Mouse (Mus musculus): ENCODE measurements around the gene Kansl1. TPM values are rescaled to one million over a fixed set of nuclear protein-coding genes. Genes with fewer than 3 reads are reported as not detected.
"Not testable (repeated sequence)": the region's sequence is repeated elsewhere in the genome, so short reads cannot be mapped to it uniquely, and the experiment has no call there.

Gene Kansl1
- polyA plus RNA-seq, 1 experiment from 2014 or later = 36.4 TPM

DNA sequence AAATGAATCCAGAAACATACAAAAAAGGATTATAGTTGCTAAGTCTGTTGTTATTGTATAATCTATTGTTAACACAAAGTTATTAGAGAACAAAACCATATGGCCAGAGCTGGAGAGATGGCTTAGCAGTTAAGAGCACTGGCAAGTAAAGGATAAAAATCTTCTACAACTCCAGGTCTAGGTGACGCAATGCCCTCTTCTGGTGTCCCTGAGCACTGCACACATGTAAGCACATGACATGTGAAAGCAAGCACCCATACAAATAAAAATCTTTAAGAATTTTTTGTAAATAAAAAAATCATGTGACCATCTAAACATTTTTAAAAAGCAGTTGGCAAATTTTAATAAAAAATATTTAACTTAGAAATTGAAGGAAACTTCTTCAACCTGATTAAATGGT is 17.4 kb downstream of the Kansl1 start:
- Histone ChIP-seq H3K27me3 (no peaks in the 10 kb centered on the region), H3K27ac (no peak overlapping the region), H3K4me2 (replicated peaks) (no peak overlapping the region), H3K36me3 (no peaks in the 10 kb centered on the region), H3K4me1 (no peaks in the 10 kb centered on the region), H3K9ac (no peak overlapping the region), H3K9me3 (replicated peaks) (no peaks in the 10 kb centered on the region), H3K4me3 (no peak overlapping the region)
- WGBS = 98% methylated on average over 1 of the region's 1 CpGs
- ATAC-seq (ENCODE audit: low FRiP score) = no peak

DNA sequence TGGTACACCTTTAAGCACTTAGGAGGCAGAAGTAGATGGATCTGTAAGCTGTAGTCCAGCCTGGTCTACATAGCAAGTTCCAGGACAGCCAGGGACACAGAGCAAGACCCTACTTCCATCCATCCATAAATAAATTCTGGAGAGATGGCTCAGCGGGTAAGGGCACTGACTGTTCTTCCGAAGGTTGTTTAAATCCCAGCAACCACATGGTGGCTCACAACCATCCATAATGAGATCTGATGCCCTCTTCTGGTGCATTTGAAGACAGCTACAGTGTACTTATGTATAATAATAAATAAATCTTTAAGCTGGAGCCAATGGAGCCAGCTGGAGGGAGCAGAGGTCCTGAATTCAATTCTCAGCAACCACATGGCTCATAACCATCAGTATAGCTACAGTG is 20.2 kb downstream of the Kansl1 start:
- ATAC-seq (ENCODE audit: low FRiP score); H3K4me1 ChIP-seq: not testable (repeated sequence)

DNA sequence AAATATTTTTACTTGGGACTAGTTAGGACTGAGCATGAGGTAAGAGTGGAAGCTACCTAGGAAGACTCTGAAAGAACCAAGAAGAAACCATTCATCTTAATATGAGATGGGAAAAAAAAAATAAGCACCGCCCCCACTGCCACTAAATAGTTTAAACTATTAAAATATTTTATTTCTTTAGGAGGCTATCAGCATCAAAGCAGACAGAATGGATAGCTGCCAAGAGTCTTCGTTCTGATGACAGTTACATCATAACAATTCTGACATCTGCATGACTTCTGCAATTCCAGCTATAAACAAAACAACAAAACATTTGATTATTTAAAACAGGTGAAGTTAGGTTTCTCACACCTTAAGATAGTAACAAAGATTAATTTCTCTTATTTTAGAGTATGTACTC is 23.1 kb downstream of the Kansl1 start:
- WGBS = 96% methylated on average over 2 of the region's 2 CpGs
- Histone ChIP-seq H3K36me3 (no peaks in the 10 kb centered on the region), H3K27ac (no peak overlapping the region), H3K9ac (no peak overlapping the region), H3K9me3 (replicated peaks) (no peaks in the 10 kb centered on the region), H3K27me3 (no peaks in the 10 kb centered on the region), H3K4me1 (peaks cover 4% of the 10 kb centered on the region; the same call in 1 of the 2 replicates), H3K4me2 (replicated peaks) (no peak overlapping the region), H3K4me3 (no peak overlapping the region)
- ATAC-seq (ENCODE audit: low FRiP score) = no peak

More for the DNA sequence above, 20.2 kb downstream of the Kansl1 start:
- H3K4me3 ChIP-seq; H3K9me3 ChIP-seq (replicated peaks); H3K27ac ChIP-seq; H3K27me3 ChIP-seq; H3K4me2 ChIP-seq (replicated peaks); H3K36me3 ChIP-seq; H3K9ac ChIP-seq: not testable (repeated sequence)
- WGBS = 60% methylated on average over 2 of the region's 2 CpGs

DNA sequence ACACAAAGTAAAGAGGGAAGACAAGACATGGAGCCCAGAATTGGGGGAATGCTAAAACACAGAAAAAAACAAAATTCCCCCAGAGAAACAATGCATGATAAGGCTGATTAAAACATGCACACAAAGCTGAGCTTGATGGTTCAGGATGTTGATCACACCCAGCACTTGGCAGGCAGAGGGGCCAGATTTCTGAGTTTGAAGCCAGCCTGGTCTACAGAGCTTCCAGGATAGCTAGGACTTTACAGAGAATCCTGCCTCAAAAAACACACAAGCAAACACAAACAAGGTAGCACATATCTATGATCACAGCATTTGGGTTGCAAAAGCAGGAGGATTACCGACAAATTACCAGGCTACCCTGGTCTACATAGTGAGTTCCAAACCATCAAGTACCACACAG is 23.6 kb downstream of the Kansl1 start:
- 94% methylated on average over 1 of the region's 1 CpGs for WGBS
- H3K4me3 ChIP-seq = no peak overlapping the region
- H3K9me3 ChIP-seq (replicated peaks) = no peaks in the 10 kb centered on the region
- no peak overlapping the region for H3K27ac ChIP-seq
- no peak overlapping the region for H3K9ac ChIP-seq
- no peaks in the 10 kb centered on the region for H3K36me3 ChIP-seq
- peaks cover 4% of the 10 kb centered on the region; the same call in 1 of the 2 replicates for H3K4me1 ChIP-seq
- no peaks in the 10 kb centered on the region for H3K27me3 ChIP-seq
- H3K4me2 ChIP-seq (replicated peaks) = no peak overlapping the region
- no peak for ATAC-seq (ENCODE audit: low FRiP score)

DNA sequence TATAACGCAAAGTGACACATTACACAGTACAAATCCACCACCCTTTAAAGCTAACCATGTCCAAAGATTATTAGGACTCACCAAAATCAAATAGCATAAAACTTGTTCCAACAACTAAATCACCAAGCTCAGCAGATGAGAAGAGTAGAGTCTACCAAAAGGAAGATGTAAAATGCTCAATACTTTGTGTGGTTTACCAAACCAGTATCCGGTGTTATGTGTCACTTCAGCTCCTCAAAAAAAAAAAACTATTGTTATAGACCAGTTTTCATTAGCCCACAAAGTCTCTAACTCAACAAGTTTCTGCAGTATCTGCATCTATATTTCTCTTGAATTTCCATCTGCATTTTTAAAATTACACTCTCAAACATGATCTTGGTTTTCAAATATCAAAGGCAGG is 25.3 kb downstream of the Kansl1 start:
- WGBS = 56% methylated on average over 2 of the region's 2 CpGs
- Histone ChIP-seq H3K4me1 (peaks cover 12% of the 10 kb centered on the region), H3K4me2 (replicated peaks) (peak overlapping the region; percentile 54), H3K27ac (peak overlapping the region; percentile 100; the same call in 1 of the 2 replicates), H3K27me3 (no peaks in the 10 kb centered on the region), H3K9me3 (replicated peaks) (no peaks in the 10 kb centered on the region), H3K4me3 (peak overlapping the region; percentile 81), H3K9ac (0 out of 2 replicates have a peak overlapping the region, but pooled peaks have one; percentile 96), H3K36me3 (no peaks in the 10 kb centered on the region)
- no peak for ATAC-seq (ENCODE audit: low FRiP score)

DNA sequence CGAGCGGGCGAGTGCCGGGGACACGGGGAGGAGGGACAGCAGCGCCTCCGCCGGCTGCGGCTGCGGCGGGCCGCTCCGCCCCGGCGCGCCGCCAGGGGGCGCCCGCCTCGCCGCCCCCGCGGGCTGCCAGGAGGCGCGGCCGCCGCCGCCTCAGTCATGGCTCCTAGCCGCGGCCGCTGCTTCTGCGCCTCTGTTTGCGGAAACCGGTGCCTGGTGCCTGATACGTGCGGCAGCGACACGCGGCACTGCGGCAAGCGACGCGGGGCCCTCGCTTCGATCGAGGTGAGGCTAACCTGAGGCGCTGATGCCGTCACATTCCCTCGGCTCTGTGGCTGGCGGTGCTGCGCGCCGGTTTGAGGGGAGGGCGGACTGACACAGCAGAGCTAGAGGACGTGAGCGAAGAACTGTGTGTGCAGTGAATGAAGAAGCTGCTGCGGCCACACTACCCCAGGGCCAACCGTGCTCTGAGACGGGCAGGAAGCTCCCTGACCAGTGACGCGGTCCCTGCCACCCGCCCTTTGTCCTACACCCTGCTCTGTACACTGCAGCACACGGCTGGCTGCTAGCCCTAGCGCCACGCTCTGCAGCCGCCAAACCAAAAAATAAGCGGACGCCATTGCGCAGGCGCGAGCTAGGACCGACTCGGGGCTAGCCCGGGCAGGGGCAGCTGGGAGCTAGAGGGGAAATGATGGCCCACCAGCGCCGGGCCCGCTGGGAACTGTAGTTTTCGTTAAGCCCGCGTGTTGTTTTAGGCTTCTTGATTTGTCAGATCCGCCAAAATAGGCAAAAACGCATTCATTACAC is 26.1 kb downstream of the Kansl1 start:
- Histone ChIP-seq H3K4me2 (replicated peaks) (peak overlapping the region; percentile 66), H3K9ac (peak overlapping the region; percentile 96), H3K4me1 (peaks cover 17% of the 10 kb centered on the region), H3K4me3 (peak overlapping the region; percentile 81), H3K27me3 (no peaks in the 10 kb centered on the region), H3K27ac (peak overlapping the region; percentile 100), H3K36me3 (no peaks in the 10 kb centered on the region), H3K9me3 (replicated peaks) (no peaks in the 10 kb centered on the region)
- under 1% methylated on average over 81 of the region's 82 CpGs for WGBS
- ATAC-seq (ENCODE audit: low FRiP score) = peak; percentile 93

DNA sequence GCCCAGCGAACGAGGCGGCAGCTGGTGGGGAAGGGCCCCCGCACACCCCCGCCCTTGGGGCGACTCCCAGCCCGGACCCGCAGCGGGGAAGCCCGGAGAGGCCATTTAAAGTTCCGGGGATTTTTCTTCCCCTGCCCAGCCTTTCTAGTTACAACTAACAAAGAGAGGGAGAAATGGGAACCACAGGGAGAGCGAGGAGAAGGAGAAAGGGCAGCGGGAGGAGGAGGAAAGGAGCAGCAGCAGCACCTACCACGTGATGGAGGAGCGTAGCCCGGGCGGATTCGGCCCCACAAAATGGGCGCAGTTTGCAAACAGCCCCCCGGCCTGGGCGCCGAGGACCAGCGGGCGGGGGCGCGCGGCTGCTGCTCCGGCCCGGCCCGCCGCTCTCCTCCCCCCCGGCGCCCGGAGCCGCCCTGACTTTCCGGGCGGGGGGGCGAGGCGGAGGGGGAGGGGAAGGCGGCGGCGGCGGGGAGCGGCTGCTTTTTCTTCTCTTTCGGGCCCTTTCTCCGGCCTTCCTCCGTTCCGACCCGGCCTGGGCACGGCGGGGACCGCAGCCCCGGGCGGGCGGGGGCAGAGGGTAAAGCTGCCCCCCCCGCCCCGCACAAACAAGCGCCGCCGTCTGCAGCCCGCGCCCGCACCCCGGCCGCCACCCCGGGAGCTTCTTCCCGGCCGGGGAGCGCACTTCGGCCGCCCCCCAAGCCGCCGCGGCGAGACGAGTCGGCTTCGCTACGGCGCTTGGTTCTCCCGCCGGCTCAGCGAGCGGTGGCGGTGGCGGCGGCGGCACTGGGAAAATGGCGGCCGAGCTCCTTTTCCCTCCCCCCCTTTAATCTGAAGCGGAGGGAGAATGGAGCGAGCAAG is 27.0 kb downstream of the Kansl1 start:
- H3K27me3 ChIP-seq = no peaks in the 10 kb centered on the region
- peak overlapping the region; percentile 81 for H3K4me3 ChIP-seq
- WGBS = under 1% methylated on average over 59 of the region's 92 CpGs
- no peaks in the 10 kb centered on the region for H3K9me3 ChIP-seq (replicated peaks)
- H3K9ac ChIP-seq = peak overlapping the region; percentile 96
- peak overlapping the region; percentile 100 for H3K27ac ChIP-seq
- no peaks in the 10 kb centered on the region for H3K36me3 ChIP-seq
- peak overlapping the region; percentile 66 for H3K4me2 ChIP-seq (replicated peaks)
- peaks cover 20% of the 10 kb centered on the region for H3K4me1 ChIP-seq
- ATAC-seq (ENCODE audit: low FRiP score) = peak; percentile 61

DNA sequence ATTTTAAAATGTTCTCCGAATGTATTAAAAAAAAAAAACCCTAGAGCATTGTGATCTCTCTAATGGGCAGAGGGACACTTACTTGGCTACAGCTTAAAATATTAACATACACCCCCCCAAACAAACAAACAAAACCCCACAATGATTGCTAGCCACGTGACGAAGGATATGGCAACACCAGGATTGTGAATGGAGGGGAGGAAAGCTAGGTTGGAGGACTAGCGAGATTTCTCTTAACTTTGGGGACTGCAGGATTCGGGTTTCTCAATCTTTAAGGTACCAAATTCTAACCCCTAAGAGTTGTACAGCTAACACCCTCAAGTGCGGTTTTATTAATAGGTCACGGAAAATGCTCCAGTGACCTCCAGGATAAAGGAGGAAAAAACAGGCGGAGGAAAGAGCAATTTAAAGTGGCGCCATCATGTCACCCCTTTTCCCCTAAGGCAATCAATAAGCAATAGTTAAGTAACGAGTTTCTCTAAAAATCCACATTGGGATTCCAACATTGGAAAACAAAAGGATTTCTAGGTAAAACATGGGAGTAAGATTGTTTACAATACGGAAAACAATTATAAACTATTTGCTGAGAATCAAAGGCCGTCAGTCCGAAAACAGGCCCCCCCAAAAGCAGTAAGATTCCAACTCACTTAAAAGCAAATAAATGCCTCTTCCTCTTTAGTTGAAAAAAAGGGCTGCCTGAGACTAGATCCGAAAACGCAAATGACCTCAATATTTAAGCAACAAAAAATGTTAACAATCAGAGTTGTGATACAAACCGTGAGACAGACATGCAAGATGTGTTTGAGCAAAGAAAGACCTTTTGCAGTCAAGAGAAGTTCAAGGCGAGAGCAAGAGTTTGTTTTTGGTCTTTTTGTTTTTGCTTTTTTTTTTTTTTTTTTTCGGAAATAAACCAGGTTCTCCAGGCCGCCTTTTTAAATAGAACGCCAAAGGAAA is 27.9 kb downstream of the Kansl1 start:
- peak overlapping the region; percentile 81 for H3K4me3 ChIP-seq
- no peaks in the 10 kb centered on the region for H3K9me3 ChIP-seq (replicated peaks)
- no peaks in the 10 kb centered on the region for H3K36me3 ChIP-seq
- H3K4me1 ChIP-seq = peaks cover 22% of the 10 kb centered on the region
- peak overlapping the region; percentile 66 for H3K4me2 ChIP-seq (replicated peaks)
- ATAC-seq (ENCODE audit: low FRiP score) = no peak
- H3K27me3 ChIP-seq = no peaks in the 10 kb centered on the region
- H3K9ac ChIP-seq = peak overlapping the region; percentile 96
- peak overlapping the region; percentile 100 for H3K27ac ChIP-seq
- under 1% methylated on average over 20 of the region's 20 CpGs for WGBS

DNA sequence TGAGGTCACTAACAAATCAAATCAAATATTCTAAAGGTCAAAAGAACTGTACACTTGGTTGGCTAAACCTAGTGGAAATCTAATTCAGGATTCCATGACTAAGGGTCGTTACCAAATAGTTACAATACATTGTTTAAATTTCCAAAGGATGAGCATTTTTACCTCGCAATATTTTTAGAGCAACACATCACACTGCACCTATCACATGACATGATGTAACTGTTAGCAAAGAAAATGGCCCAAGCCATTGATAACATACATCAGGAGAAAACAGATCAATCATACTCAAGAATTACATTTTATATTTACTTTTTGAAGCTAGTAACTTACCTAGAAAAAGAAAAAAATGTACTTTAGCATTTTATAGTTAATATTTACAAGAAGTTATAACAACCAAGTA is 29.0 kb downstream of the Kansl1 start:
- H3K36me3 ChIP-seq = no peaks in the 10 kb centered on the region
- no peak overlapping the region for H3K9ac ChIP-seq
- no peaks in the 10 kb centered on the region for H3K27me3 ChIP-seq
- ATAC-seq (ENCODE audit: low FRiP score) = no peak
- H3K4me3 ChIP-seq = peak overlapping the region; percentile 8; the same call in 1 of the 2 replicates
- peaks cover 25% of the 10 kb centered on the region for H3K4me1 ChIP-seq
- no peaks in the 10 kb centered on the region for H3K9me3 ChIP-seq (replicated peaks)
- H3K27ac ChIP-seq = no peak overlapping the region
- WGBS = 63% methylated on average over 2 of the region's 2 CpGs
- H3K4me2 ChIP-seq (replicated peaks) = peak overlapping the region; percentile 66

DNA sequence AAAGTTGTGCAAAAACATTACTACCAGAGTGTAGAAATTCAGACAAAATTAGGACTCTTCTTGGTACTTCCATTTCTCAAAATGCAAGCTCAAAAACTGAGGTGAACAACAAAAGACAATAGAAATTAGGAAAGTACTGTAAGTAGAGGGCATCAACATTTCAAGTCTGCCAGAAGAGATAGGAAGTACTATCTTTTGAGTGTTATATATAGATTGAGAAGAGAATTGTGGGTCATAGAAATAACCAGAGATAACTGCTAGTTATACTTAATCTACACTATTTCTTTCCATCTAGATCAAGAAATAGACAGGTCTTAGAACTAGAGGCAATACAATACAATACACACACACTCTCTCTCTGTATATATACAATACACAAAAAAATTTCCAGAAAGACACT is 30.2 kb downstream of the Kansl1 start:
- Histone ChIP-seq H3K4me2 (replicated peaks) (peak overlapping the region; percentile 66; the same call in 1 of the 2 replicates), H3K36me3 (no peaks in the 10 kb centered on the region), H3K4me3 (no peak overlapping the region)

DNA sequence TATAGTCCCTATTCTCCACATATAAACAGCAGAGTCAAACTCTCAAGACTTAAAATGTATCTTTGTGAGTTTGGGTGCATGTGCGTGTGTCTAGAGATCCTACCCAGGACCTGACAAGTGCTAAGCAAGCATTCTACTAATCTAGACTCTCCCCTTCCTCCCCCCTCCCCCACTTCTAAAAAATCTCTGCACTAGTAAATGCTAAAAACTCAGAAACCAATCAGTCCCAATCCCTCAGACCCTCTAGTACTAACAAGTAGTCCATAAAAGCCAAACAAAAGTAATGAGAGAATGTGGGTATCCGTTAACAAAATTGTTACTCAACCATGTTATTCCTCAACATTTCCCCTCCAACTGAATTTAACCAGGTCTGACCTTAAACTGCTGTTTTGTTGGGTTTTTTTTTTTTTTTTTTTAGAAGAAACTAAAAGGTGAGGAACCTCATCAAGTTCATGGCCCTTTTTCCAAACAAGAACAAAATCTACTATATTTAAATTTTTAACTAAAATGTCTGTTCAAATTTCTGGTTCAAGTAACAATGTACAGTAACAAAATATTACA is 32.2 kb downstream of the Kansl1 start:
- peaks cover 21% of the 10 kb centered on the region for H3K4me1 ChIP-seq
- H3K4me3 ChIP-seq = no peak overlapping the region
- H3K9ac ChIP-seq = no peak overlapping the region
- H3K36me3 ChIP-seq = no peaks in the 10 kb centered on the region
- H3K4me2 ChIP-seq (replicated peaks) = no peak overlapping the region
- WGBS = 84% methylated on average over 2 of the region's 2 CpGs
- no peaks in the 10 kb centered on the region for H3K9me3 ChIP-seq (replicated peaks)
- no peak overlapping the region for H3K27ac ChIP-seq
- no peak for ATAC-seq (ENCODE audit: low FRiP score)
- H3K27me3 ChIP-seq = no peaks in the 10 kb centered on the region

More for the DNA sequence above, 30.2 kb downstream of the Kansl1 start:
- Histone ChIP-seq H3K27me3 (no peaks in the 10 kb centered on the region), H3K9me3 (replicated peaks) (no peaks in the 10 kb centered on the region), H3K4me1 (peaks cover 25% of the 10 kb centered on the region), H3K27ac (no peak overlapping the region), H3K9ac (no peak overlapping the region)
- ATAC-seq (ENCODE audit: low FRiP score) = no peak

Data from hindbrain, embryonic 12.5 days (tissue).